Mouse (Mus musculus): ENCODE results near the gene Trp53rkb.

Trp53rkb gene

DNA sequence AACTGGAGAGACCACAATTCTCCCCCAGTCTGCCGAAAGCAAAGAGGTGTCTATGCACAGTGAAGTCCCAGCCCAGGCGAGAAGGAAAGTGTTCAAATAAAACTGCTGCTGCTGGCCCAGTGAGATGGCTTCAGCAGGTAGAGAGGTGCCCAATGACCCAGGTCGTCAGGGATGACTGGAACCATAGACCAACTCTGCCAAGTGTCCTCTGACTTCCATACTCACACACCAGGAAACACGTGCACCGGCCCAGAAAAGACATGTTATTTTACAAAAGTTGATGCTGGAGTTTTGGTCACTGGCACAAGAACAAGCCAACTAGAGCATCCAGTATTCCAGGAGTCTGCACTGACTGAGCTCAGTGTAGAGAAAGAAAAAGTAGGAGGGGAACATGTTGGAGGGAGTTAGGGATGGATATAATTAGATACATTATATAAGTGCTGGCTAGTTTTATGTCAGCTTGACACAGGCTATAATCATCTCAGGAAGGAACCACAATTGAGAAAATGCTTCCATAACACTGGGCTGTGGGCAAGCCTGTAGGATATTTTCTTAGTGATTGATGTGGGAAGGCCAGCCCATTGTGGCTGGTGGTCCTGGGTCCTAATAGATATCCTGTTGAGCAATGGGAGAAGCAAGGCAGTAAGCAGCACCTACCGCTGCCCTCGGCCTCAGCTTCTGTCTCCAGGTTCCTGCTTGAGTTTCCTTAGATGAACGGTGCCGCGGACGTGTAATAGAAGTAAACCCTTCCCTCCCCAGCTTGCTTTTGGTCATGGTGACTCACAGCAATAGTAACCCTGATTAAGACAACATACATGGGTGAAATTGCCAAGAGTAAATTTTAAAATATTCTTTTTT is 7.5 kb downstream of the Trp53rkb start:
- no peak for DNase-seq

DNA sequence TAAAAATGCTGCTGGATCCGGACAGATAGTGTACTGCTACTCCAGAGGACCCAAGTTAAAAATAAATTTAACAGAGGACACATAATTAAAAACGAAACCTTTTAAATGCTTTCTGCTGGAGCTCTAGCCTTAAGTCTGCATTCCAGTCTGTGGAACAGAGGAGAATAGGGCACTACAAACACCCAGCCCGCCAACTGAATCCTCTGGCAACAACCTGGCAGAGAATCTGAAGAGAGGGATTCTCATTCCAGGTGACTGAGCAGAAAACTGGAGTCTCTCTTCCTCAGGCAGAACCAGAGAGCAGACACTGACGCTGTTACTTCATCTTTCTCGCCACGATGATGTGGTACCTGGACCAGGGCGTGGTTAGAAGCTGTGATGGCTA is 8.1 kb downstream of the Trp53rkb start:
- no peak for DNase-seq

- no peak for DNase-seq
These were observed 9.1 kb downstream of the Trp53rkb start for GRCm38 (mm10) chr2:166801436-166801835.

DNA sequence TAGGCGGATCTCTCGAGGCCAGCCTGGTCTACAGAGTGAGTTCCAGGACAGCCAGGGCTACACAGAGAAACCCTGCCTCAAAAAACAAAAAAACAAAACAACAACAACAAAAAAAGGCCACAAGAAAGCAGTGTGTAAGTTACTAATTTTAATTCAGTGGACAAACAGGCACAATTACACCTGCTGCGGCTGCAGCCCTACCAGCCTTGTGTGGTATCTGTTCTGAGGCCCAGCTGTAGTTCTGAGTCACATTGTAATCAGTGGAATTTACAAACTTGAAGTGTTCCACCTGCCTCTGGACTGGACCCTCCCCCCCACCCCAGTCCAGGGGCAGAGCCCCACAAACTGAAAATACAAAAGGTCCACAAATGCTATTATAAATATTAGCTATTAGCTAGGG is 11.0 kb downstream of the Trp53rkb start:
- no peak for DNase-seq

DNA sequence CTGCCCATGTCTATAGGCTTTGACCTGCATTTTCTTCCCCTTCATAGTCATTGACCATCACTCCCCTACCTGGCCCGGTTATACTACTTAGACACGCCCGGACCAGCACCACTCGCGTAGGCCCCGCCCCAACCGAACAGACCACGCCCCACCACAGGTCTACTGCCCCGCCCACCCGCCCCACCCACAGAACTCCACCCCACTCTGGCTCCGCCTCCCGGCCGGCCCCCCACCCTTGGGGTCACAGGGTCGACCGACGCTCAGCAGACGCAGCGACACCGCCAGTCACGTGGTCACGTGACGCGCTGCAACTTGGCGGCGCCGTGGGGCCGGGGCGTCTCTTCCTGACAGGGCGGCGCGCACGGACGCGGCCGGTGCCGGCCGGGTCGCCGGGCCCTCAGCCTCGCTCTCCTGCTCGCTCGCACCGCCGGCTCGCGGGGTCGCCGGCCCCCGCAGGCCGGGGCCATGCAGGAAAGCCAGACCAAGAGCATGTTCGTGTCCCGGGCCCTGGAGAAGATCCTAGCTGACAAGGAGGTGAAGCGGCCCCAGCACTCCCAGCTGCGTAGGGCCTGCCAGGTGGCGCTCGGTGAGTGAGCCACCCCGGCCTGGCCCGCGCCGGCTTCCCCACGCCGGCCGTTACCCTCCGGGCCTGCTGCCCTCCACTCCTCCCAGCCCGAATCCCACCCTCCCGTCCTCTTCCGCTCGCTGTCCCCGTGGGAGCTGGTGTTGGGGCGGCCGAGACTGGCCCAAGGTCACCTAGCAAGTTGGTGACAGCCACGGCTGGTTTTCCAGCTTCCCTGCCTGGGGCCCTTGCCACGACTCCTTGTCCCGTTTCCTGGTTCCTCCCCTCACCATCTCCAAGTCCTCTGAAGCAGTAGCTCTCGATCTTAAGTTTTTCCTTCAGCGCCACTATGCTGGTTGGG is 13.2 kb downstream of the Trp53rkb start, which contains the start of gene Arfgef2:
Arfgef2 (plus strand) TSS at position 339 of the 923 bp plus-strand sequence.
- DNase-seq: peak; percentile 96

GRCm38 (mm10) chr2:166806173-166806705 is 13.9 kb downstream of the Trp53rkb start:
- no peak for DNase-seq

- no peak for DNase-seq
These were observed 14.5 kb downstream of the Trp53rkb start for GRCm38 (mm10) chr2:166806813-166807212.

DNA sequence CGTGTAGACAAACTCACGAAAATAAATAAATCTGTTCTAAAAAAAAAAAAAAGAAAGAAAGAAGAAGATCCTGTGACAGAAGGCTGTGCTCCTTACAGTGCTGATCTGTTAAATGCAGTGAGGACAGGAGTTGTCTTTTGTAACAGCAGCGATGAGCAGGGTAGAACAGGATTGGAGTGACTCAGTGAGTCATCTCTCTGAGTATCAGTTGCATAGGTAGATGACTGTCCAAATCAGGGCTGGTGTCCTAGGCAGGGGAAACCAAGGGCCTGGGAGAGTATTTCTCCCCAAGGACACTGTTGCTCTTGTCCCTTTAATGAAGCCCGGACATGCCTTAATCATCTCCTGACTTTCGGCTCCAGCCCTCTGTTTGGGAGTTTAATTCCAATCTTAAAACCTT is 17.2 kb downstream of the Trp53rkb start:
- no peak for DNase-seq

DNA sequence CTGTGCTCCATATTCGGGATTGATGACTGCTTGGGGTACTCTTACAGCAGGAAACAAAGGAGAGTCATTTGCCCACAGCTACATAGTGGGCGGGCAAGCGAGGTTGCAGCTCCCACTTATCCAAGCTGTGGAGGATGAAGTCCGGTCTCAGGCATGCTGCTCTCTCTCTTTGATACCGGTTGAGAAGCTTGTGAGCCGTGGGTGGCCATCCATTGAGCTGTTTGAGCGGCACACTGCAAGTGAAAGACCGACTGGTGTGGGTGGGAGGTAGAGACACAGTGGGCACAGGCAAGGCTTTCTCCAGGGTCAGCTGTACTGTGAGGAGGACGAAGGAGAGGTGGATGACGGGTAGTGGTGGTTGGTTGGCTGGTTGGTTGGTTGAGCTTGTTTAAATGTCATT is 18.5 kb downstream of the Trp53rkb start:
- DNase-seq: no peak

DNA sequence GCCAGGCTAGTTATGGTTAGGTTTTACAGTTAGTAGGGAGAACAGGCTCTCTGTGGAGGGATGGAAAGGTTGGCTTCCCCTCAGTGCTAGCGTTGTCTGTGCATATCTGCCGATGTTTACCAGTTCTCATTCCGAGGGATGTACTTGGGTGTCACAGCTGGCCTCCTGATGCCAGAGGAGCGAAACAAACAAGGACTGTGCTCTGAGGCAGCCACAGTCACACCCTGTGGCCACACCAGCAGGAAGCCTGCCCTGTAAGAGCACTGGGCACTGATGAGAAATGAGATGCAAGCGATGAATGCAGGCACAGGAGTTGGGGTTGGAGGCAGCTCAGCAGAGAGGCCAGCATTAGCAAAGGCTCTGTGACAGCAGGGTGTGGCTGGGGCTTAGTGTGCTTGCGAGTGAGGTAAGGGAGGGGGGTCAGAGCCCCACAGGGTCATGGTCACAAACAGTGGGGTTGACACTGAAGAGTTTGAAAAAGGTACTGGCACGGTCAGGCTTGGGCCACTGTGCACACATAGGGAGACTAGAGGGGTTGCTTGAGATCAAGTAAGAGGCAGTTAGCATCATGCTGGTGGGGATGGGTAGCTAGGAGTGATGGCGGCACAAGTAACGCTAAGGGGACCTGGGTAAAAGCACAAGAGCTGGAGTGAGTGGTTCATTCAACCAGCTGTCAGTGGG is 26.3 kb downstream of the Trp53rkb start:
- no peak for DNase-seq

DNA sequence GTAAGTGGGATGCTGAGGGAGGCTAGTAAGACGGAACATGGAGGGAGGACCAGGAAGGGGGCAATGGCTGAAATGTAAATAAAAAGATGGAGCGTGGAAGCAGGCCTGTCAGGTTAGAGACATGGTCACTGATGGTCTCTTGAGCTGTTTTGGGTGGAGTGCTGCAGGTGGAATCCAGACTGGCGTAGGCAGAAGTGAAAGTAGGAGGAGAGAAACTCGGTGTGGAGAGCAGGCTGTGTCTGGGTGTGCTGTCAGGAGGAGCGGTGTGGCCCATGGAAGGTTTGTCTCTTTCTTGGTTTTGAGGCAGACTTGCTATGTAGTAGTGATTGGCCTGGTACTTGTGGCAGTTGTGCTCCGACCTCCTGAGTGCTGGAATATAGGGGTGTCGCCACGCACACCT is 27.5 kb downstream of the Trp53rkb start:
- no peak for DNase-seq

DNA sequence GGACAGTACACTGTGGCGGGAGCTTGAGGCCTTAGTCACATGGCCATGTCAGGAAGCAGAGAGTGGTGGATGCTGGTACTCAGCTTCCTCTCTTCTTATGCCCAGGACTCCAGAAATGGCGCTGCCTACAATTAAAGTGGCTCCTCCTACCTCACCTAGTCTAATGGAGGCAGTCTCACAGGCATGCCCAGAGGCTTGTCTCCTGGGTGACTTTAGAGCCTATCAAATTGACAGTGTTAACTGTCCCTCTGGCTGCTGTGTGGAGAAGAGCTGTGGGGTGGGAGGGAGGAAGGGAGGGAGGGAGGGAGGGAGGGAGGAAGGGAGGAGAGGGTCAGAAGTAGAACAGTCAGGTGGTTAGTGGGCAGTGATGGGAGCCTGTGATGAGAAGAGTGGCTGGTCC is 28.5 kb downstream of the Trp53rkb start:
- no peak for DNase-seq

- no peak for DNase-seq
These were observed 29.1 kb downstream of the Trp53rkb start for GRCm38 (mm10) chr2:166821406-166821805.

DNA sequence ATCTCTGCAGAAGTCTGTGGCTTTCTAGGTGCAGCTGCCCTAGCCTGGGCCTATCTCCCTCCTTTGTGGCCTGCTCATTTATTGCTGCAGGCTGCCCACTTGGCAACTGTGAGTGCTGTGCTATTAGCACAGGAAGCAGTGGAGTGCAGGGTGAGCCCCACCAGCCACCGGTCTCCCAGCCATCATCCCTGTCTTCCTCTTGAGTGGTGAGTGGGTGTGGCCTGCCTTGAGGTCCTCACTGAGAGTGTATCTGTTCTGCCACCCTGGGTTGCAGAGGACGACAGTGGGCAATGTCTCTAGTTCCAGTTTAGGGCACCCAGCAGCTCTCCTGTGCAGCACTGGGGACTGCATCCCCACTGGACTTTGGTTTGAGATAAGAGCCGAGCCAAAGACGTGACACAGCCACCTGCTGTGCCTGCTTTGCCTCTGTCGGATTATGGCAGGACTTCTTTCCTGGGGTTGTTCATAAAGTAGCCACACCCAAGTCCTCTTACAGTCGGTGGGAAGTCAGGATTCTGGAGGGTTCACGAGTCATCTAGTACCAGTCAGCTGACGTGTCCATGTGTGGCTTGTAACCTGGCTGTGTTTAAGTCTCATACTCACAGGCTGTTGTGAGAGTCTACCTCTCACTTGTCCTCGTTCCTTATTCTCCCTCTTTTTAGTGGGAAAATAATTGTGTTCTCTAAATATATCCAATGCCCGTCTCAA is 29.9 kb downstream of the Trp53rkb start:
- no peak for DNase-seq

DNA sequence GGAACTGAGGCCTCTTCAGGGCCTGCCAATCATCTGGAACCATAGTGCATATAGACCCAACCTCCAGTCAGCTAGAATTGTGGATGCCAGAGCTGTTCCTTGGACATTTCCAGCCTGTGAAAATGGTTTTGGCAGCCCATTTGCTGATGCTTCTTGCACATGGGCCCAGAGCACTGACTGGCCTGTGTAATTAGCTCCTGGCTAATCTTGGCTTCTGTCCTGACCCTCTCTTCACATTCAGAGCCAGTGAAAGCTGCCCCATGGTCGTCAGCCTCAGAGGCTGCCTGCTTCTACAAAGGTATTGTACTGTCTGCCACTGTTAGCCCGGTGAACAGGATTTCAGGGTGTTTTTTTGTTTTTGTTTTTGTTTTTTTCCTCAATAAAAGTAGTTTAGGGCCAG is 30.6 kb downstream of the Trp53rkb start:
- DNase-seq: no peak

- DNase-seq: no peak
These were observed 32.1 kb downstream of the Trp53rkb start for GRCm38 (mm10) chr2:166824386-166824785.

- no peak for DNase-seq
These were observed 32.7 kb downstream of the Trp53rkb start for GRCm38 (mm10) chr2:166824998-166825397.

DNA sequence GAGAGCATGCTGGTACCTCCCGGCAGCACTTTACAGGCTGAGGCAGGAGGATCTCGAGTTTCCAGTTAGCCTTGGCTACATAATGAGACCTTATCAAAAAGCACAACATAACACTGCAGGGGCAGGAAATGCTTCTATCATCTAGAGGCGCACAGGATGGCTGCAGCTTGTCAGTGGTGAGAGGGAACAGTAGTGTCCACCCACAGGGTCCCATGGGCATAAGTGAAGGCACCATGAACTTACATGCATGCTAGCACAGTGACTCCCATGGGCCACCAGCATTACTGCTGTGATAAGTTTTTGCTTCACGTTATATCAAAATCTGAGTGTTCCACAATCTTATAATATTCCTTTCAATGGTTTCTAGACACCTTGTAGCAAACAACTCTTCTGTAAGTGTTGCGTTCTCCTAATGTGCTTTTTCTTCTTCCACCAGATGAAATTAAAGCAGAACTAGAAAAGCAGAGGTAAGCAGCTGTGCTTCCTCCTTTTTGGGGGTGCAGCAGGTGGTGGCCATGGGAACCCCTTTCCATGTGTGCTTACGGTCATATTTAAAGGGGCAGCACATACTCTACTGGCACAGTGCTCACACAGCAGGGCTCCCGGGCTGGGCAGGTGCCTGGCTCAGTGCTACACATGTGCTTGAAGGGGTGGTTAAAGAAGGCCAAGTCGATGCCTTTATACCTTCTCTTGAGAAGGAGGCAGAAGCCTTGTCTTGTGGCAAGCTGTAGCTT is 34.3 kb downstream of the Trp53rkb start:
- peak; percentile 33 for DNase-seq

- DNase-seq: no peak
These were observed 36.0 kb downstream of the Trp53rkb start for GRCm38 (mm10) chr2:166828306-166828705.

DNA sequence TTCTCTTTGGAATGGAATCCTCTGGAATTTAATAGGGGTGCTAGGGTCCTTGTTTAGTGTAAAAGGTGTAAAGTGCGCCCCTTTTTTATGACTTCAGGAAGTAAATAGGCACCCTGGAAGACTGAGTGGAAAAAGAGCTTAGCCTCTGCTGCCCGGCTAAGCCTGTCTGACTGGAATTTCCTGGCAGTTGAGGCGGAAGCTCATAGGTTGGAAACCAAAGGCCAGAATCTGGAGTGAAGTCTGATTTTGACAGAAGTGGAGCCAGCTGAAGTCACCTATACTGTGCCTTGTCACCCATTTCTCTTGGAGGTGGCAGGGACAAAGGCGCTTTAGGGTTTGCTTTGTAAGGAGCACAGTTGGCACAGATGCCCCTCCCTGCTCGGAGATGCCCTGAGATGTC is 38.0 kb downstream of the Trp53rkb start:
- no peak for DNase-seq

GRCm38 (mm10) chr2:166834091-166834490 is 41.8 kb downstream of the Trp53rkb start:
- DNase-seq: no peak

- DNase-seq: no peak
These were observed 42.5 kb downstream of the Trp53rkb start for GRCm38 (mm10) chr2:166834796-166835195.

Data from thymus, postnatal 4 days (tissue).